Mouse (Mus musculus): ENCODE measurements around the gene Nox1. TPM values are rescaled to one million over a fixed set of nuclear protein-coding genes. Genes with fewer than 3 reads are reported as not detected.

Nox1 gene
- total and polyA plus RNA-seq, 3 experiments = 0.34 TPM; not detected in 2

DNA sequence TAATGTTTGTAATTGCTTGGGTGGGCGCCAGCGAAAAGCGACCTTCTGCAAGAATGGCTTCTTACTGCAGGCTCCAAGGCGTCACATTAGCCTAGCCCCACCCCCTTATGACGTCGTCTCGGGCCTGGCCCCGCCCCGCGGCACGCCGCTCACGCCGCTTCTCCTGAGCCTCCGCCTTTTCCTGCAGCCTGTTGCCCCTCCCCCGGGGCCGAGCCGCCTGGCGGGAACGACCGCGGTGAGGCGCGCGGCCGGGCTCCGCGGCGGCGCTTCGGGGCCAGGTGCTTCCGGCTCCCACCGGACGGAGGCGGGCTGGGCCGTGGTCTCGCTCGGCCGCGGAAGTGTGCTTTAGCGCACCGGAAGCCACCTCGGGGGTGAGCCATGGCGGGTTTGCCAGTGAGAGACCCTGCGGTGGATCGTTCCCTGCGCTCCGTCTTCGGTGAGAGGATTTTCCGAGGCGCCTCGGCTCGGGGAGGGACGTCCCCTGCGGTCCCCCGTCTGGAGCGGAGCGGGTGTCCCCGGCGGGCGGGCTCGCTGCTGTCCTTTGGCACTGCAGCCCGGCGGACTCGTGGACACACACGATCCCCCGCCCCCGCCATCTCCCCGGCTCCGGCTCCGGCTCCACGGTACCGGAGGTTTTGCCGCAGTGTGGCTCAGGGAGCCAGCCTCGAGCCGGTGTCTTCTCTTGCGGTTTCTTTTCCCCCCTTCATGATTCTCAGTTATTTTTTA, 162.6 kb downstream of the Nox1 start, which contains the start of gene Cstf2:
Gene Cstf2 (plus strand): TSS at position 201 of the 726 bp plus-strand sequence.
- no peaks in the 10 kb centered on the region for H3K79me2 ChIP-seq (replicated peaks; ENCODE audit: control insufficient read depth, insufficient read depth, low read length)
- peak within 1 kb of the TSS; percentile 75 for H3K9ac ChIP-seq (ENCODE audit: low read depth, low read length)
- H3K27ac ChIP-seq = peak within 1 kb of the TSS; percentile 79
- peak within 1 kb of the TSS; percentile 68 for H3K4me3 ChIP-seq
- 16% methylated on average over 77 of the region's 77 CpGs for whole genome bisulfite sequencing
- no peaks in the 10 kb centered on the region for H3K27me3 ChIP-seq (ENCODE audit: control insufficient read depth, insufficient read depth, low read length)
- H3K36me3 ChIP-seq (ENCODE audit: control insufficient read depth, insufficient read depth, low read length) = no peaks in the 10 kb centered on the region
- H3K4me1 ChIP-seq (ENCODE audit: control insufficient read depth, insufficient read depth, low read length) = no peaks in the 10 kb centered on the region
- DNase-seq = peak; percentile 95
- TF ChIP-seq EP300 (IDR thresholded peaks at IDR 0.05; ENCODE audit: insufficient read depth, low read depth, low read length) (no peak), POLR2A (IDR thresholded peaks at IDR 0.05; ENCODE audit: insufficient read depth, low read depth, low read length) (peak; percentile 49; the same call in 1 of the 2 replicates), CTCF (IDR thresholded peaks at IDR 0.05) (peak; percentile 51)
- intact Hi-C loops (cut with DNase I) = loop anchor here (5.0 to 10.0 kb wide), 4 partner anchors 37 to 364 kb away; partner anchors contain the start of gene Cenpi

DNA sequence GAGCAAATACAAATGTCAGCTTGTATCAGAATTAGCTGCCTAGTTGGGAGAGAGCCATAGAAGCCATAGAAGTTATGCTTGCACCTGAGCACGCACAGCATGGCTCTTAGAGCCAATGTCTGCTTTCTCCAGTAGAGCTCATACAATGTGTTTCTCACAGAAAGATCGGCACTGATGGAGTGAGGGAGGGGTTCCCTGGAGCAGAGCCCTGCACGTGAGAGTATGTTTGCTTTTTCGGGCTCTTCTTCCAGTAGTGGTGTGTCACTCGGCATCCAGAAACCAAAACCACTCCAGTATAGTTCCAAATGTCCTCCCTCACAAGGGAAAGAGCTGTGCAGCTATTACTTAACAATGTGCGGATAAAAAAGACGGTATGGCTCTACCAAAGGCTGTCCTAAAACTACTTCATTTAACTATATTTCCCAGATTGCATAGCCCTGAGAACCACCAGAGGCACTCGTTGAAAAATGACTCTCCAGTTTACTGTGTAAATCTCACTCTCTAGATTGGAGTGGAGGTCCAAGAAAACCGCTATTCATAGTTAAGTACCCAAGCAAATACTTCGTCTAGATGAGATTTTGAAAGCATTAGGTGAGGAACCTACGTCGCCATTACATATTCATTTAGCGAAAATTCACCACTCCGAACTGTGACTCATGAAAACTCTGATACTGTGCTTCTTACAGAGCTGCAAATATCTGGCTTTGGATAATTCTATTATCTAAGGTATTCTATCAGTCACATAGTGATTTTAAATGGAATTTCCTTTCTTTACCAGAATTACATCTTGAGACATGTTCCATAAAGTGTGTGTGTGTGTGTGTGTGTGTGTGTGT, 163.5 kb downstream of the Nox1 start:
- no peak for DNase-seq
- Histone ChIP-seq H3K4me3 (peak overlapping the region; percentile 17; the same call in 1 of the 2 replicates), H3K27ac (no peak overlapping the region; the same call in 1 of the 2 replicates), H3K4me1 (ENCODE audit: control insufficient read depth, insufficient read depth, low read length) (no peaks in the 10 kb centered on the region), H3K36me3 (ENCODE audit: control insufficient read depth, insufficient read depth, low read length) (no peaks in the 10 kb centered on the region), H3K79me2 (replicated peaks; ENCODE audit: control insufficient read depth, insufficient read depth, low read length) (no peaks in the 10 kb centered on the region), H3K9ac (ENCODE audit: low read depth, low read length) (no peak overlapping the region), H3K27me3 (ENCODE audit: control insufficient read depth, insufficient read depth, low read length) (no peaks in the 10 kb centered on the region)
- no peak for TF ChIP-seq POLR2A (IDR thresholded peaks at IDR 0.05; ENCODE audit: insufficient read depth, low read depth, low read length)
- TF ChIP-seq EP300 (IDR thresholded peaks at IDR 0.05; ENCODE audit: insufficient read depth, low read depth, low read length) = no peak
- TF ChIP-seq CTCF (IDR thresholded peaks at IDR 0.05) = no peak
- WGBS = 68% methylated on average over 14 of the region's 14 CpGs
- intact Hi-C loops (cut with DNase I) = loop anchor here (5.0 to 10.0 kb wide), 4 partner anchors 36 to 363 kb away; partner anchors contain the start of gene Cenpi

GRCm38 (mm10) chrX:134056897-134057296, 164.9 kb downstream of the Nox1 start:
- Histone ChIP-seq H3K4me1 (ENCODE audit: control insufficient read depth, insufficient read depth, low read length) (no peaks in the 10 kb centered on the region; the same call in 1 of the 2 replicates), H3K79me2 (replicated peaks; ENCODE audit: control insufficient read depth, insufficient read depth, low read length) (no peaks in the 10 kb centered on the region), H3K9ac (ENCODE audit: low read depth, low read length) (no peak overlapping the region), H3K36me3 (ENCODE audit: control insufficient read depth, insufficient read depth, low read length) (no peaks in the 10 kb centered on the region), H3K27ac (no peak overlapping the region), H3K27me3 (ENCODE audit: control insufficient read depth, insufficient read depth, low read length) (no peaks in the 10 kb centered on the region), H3K4me3 (no peak overlapping the region)
- DNase-seq = peak in 1 of 2 experiments; percentile 9
- intact Hi-C loops (cut with DNase I) = loop anchor here (5.0 to 10.0 kb wide), 4 partner anchors 35 to 362 kb away; partner anchors contain the start of gene Cenpi
- WGBS = 59% methylated on average over 2 of the region's 2 CpGs
- no peak for TF ChIP-seq EP300 (IDR thresholded peaks at IDR 0.05; ENCODE audit: insufficient read depth, low read depth, low read length)
- no peak for TF ChIP-seq POLR2A (IDR thresholded peaks at IDR 0.05; ENCODE audit: insufficient read depth, low read depth, low read length)
- TF ChIP-seq CTCF (IDR thresholded peaks at IDR 0.05) = no peak

GRCm38 (mm10) chrX:134048994-134049393, 172.8 kb downstream of the Nox1 start:
- intact Hi-C loops (cut with DNase I) = no loop called here
- no peaks in the 10 kb centered on the region for H3K36me3 ChIP-seq (ENCODE audit: control insufficient read depth, insufficient read depth, low read length)
- no peaks in the 10 kb centered on the region; the same call in 1 of the 2 replicates for H3K4me1 ChIP-seq (ENCODE audit: control insufficient read depth, insufficient read depth, low read length)
- H3K27me3 ChIP-seq (ENCODE audit: control insufficient read depth, insufficient read depth, low read length) = no peaks in the 10 kb centered on the region
- H3K9ac ChIP-seq (ENCODE audit: low read depth, low read length) = no peak overlapping the region
- no peak for DNase-seq
- H3K79me2 ChIP-seq (replicated peaks; ENCODE audit: control insufficient read depth, insufficient read depth, low read length) = no peaks in the 10 kb centered on the region
- H3K27ac ChIP-seq = no peak overlapping the region
- 46% methylated on average over 1 of the region's 1 CpGs for WGBS
- no peak for TF ChIP-seq EP300 (IDR thresholded peaks at IDR 0.05; ENCODE audit: insufficient read depth, low read depth, low read length)
- TF ChIP-seq POLR2A (IDR thresholded peaks at IDR 0.05; ENCODE audit: insufficient read depth, low read depth, low read length) = no peak
- peak; percentile 57 for TF ChIP-seq CTCF (IDR thresholded peaks at IDR 0.05)
- no peak overlapping the region for H3K4me3 ChIP-seq

Small RNA genes lying within 50 kb of the gene (microRNA-seq; reads per million reads assigned to microRNA genes)
- gene Mir3112 = 0 to 0.56 reads per million in 2 experiments

Other genes with a start within 250 kb of the Nox1 start
- 1 to 10 TPM; 1.3 to 3.1 TPM for gene Sytl4, start 240.1 kb downstream of the Nox1 start, total RNA-seq (2021)
- gene Sytl4, start 240.1 kb downstream of the Nox1 start, polyA plus RNA-seq (2012; rRNA removed) = 0.68 and 0.85 TPM in 2 replicates
- 10 to 100 TPM; 11.2 to 11.7 TPM for gene Cstf2, start 162.8 kb downstream of the Nox1 start, total RNA-seq (2021)
- gene Cstf2, start 162.8 kb downstream of the Nox1 start, polyA plus RNA-seq (2012; rRNA removed) = 6.3 and 9.5 TPM in 2 replicates
- gene Xkrx, start 59.9 kb downstream of the Nox1 start, total RNA-seq (2021) = 1 to 10 TPM in 1 of 2 experiments, under 1 TPM in 1; 0.60 to 1.3 TPM
- gene Xkrx, start 59.9 kb downstream of the Nox1 start, polyA plus RNA-seq (2012; rRNA removed) = 1.00 and 1.7 TPM in 2 replicates
- not detected for gene Arl13a, start 34.5 kb downstream of the Nox1 start, total RNA-seq (2021)
- not detected in 2 replicates for gene Arl13a, start 34.5 kb downstream of the Nox1 start, polyA plus RNA-seq (2012; rRNA removed)
- 10 to 100 TPM; 37.9 to 57.6 TPM for gene Trmt2b, start 55.0 kb upstream of the Nox1 start, total RNA-seq (2021)
- 26.0 and 56.7 TPM in 2 replicates for gene Trmt2b, start 55.0 kb upstream of the Nox1 start, polyA plus RNA-seq (2012; rRNA removed)
- 1 to 10 TPM; 3.4 to 3.7 TPM for gene Tmem35a, start 73.3 kb upstream of the Nox1 start, total RNA-seq (2021)
- gene Tmem35a, start 73.3 kb upstream of the Nox1 start, polyA plus RNA-seq (2012; rRNA removed) = 3.9 and 5.3 TPM in 2 replicates
- under 1 TPM; 0.10 to 0.48 TPM for gene Cenpi, start 86.1 kb upstream of the Nox1 start, total RNA-seq (2021)
- 0.12 and 0.21 TPM in 2 replicates for gene Cenpi, start 86.1 kb upstream of the Nox1 start, polyA plus RNA-seq (2012; rRNA removed)
- under 1 TPM; 0.10 to 0.36 TPM for gene Drp2, start 182.6 kb upstream of the Nox1 start, total RNA-seq (2021)
- gene Drp2, start 182.6 kb upstream of the Nox1 start, polyA plus RNA-seq (2012; rRNA removed) = 0.27 and 0.50 TPM in 2 replicates

Data from heart, adult 2 months (tissue).